Mouse (Mus musculus) C2C12 (cell line): ENCODE measurements at regions not wholly inside any gene's neighbourhood (a gene's known extent, or its start where the extent isn't known, plus 50 kb on each side); places are given as distances from the start of the nearest gene placed in this dataset.

Experiments
- H3K27me3 ChIP-seq: one replicate; pipeline ENCODE4 v1.6.1; 2011; ENCODE audit not compliant: control insufficient read depth, insufficient read depth, insufficient read length
- H3K36me3 ChIP-seq: one replicate; pipeline ENCODE4 v1.6.1; 2011; ENCODE audit not compliant: control insufficient read depth, insufficient read depth
- H3K4me3 ChIP-seq: one replicate; pipeline ENCODE4 v1.5.1; 2011; ENCODE audit warnings: mild to moderate bottlenecking, control low read depth; ENCODE audit not compliant: poor library complexity, insufficient read depth, severe bottlenecking
- H3K79me2 ChIP-seq: one replicate; pipeline ENCODE4 v1.6.1; 2011; ENCODE audit not compliant: control insufficient read depth, insufficient read depth
- H3K79me3 ChIP-seq: one replicate; pipeline ENCODE4 v1.6.1; 2011; ENCODE audit warnings: low read depth, control low read depth
- H3ac ChIP-seq: one replicate; pipeline ENCODE3; 2011; ENCODE audit warnings: low read depth; ENCODE audit not compliant: control insufficient read depth, insufficient read length
- CEBPB ChIP-seq: IDR thresholded peaks from one replicate; pipeline ENCODE4 v1.6.1; 2011; ENCODE audit warnings: low read depth, mild to moderate bottlenecking, control low read depth, moderate library complexity
- CTCF ChIP-seq: IDR thresholded peaks from one replicate; pipeline ENCODE4 v1.5.1; 2011; ENCODE audit not compliant: control insufficient read depth, insufficient read depth, insufficient read length
- FOSL1 ChIP-seq: IDR thresholded peaks from one replicate; pipeline ENCODE4 v1.8.0; 2011; ENCODE audit warnings: mild to moderate bottlenecking, low read length; ENCODE audit not compliant: poor library complexity, insufficient read depth, severe bottlenecking
- MAX ChIP-seq: IDR thresholded peaks from one replicate; pipeline ENCODE4 v1.6.1; 2011; ENCODE audit warnings: mild to moderate bottlenecking, control low read depth
- MYOD1 ChIP-seq: IDR thresholded peaks from one replicate; pipeline ENCODE4 v1.6.1; 2011; ENCODE audit warnings: low read depth; ENCODE audit not compliant: control insufficient read depth, insufficient read length
- MYOG ChIP-seq: IDR thresholded peaks from one replicate; pipeline ENCODE4 v1.6.1; 2011; ENCODE audit not compliant: control insufficient read depth, insufficient read length; ENCODE audit errors: extremely low read depth
- USF1 ChIP-seq: IDR thresholded peaks from one replicate; pipeline ENCODE4 v1.6.1; 2011; ENCODE audit warnings: low read depth, mild to moderate bottlenecking, control low read depth, moderate library complexity

DNA sequence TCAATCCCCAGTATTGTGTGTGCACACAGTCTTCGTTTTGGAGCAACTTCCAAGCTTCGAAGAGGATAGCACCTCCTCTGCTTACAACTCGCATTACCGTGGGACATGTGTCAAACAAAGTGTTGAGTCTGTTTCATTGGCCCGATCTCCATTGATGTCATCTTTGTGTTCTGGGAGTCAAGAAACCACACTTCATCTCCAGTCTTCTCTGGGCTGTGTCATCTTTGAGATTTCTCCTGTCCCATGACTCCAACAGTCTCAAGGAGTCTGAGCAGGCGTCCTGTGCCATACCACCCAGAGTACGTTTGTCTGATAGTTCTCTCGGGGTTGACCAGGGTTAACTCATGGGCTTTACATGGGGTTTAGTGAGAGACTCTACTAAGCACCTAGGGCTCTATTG is 67.8 kb upstream of the Cpsf6 start:
- H3K27me3 ChIP-seq = no peaks in the 10 kb centered on the region
- TF ChIP-seq MYOD1 (no peak), CEBPB (no peak), MAX (no peak), FOSL1 (no peak), CTCF (no peak), MYOG (no peak), USF1 (no peak)
- H3K79me2 ChIP-seq = no peaks in the 10 kb centered on the region
- H3K4me3 ChIP-seq = no peak overlapping the region
- no peak overlapping the region for H3ac ChIP-seq
- no peaks in the 10 kb centered on the region for H3K79me3 ChIP-seq
- no peaks in the 10 kb centered on the region for H3K36me3 ChIP-seq

GRCm38 (mm10) chr10:117447206-117447605 is 67.4 kb upstream of the Cpsf6 start:
- Histone ChIP-seq H3K79me2 (no peaks in the 10 kb centered on the region), H3K27me3 (no peaks in the 10 kb centered on the region)

DNA sequence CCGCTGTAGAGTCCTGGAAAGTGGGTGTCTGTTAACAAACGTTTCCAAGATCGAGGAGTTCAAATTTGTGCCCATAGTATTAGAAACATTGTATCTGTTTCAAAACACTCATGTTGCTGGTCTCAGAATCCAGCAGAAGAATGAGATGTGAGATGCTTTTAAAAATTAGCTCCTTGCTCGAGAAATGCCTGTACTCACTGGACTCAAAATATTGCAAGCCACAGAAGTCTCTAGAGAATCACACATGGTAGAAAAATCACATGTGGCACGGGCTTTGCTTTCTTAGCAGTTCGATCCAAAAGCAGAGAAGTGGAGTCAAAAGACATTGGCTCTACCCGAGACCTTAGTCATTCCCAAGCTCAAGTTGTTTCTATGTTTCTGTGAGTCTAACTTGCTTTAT is 67.0 kb upstream of the Cpsf6 start:
- H3K27me3 ChIP-seq = no peaks in the 10 kb centered on the region
- H3K79me2 ChIP-seq = no peaks in the 10 kb centered on the region
- no peaks in the 10 kb centered on the region for H3K79me3 ChIP-seq
- no peaks in the 10 kb centered on the region for H3K36me3 ChIP-seq
- H3ac ChIP-seq = no peak overlapping the region
- no peak for TF ChIP-seq USF1
- no peak overlapping the region for H3K4me3 ChIP-seq

More at GRCm38 (mm10) chr10:117447206-117447605, 67.4 kb upstream of the Cpsf6 start:
- no peak overlapping the region for H3ac ChIP-seq
- TF ChIP-seq CEBPB (no peak), CTCF (no peak), MAX (no peak), MYOD1 (no peak), MYOG (no peak), USF1 (no peak), FOSL1 (no peak)
- no peak overlapping the region for H3K4me3 ChIP-seq
- H3K79me3 ChIP-seq = no peaks in the 10 kb centered on the region
- H3K36me3 ChIP-seq = no peaks in the 10 kb centered on the region

GRCm38 (mm10) chr10:117445801-117446490 is 66.1 kb upstream of the Cpsf6 start:
- no peaks in the 10 kb centered on the region for H3K79me2 ChIP-seq
- no peak overlapping the region for H3K4me3 ChIP-seq
- TF ChIP-seq MAX = no peak
- no peak for TF ChIP-seq USF1
- TF ChIP-seq CEBPB = no peak
- no peak for TF ChIP-seq MYOG
- TF ChIP-seq FOSL1 = no peak
- no peak for TF ChIP-seq CTCF
- no peak for TF ChIP-seq MYOD1
- H3K79me3 ChIP-seq = no peaks in the 10 kb centered on the region
- H3K36me3 ChIP-seq = no peaks in the 10 kb centered on the region
- no peak overlapping the region for H3ac ChIP-seq
- no peaks in the 10 kb centered on the region for H3K27me3 ChIP-seq

- no peaks in the 10 kb centered on the region for H3K36me3 ChIP-seq
- H3ac ChIP-seq = no peak overlapping the region
- no peaks in the 10 kb centered on the region for H3K27me3 ChIP-seq
- no peak overlapping the region for H3K4me3 ChIP-seq
- H3K79me3 ChIP-seq = no peaks in the 10 kb centered on the region
- TF ChIP-seq MAX (no peak), FOSL1 (no peak), USF1 (no peak), MYOG (no peak), CTCF (no peak), CEBPB (no peak), MYOD1 (no peak)
- no peaks in the 10 kb centered on the region for H3K79me2 ChIP-seq
These were observed 65.5 kb upstream of the Cpsf6 start for GRCm38 (mm10) chr10:117445181-117445790.

- H3K79me3 ChIP-seq = no peaks in the 10 kb centered on the region
- H3K27me3 ChIP-seq = no peaks in the 10 kb centered on the region
- H3K36me3 ChIP-seq = no peaks in the 10 kb centered on the region
- no peaks in the 10 kb centered on the region for H3K79me2 ChIP-seq
- TF ChIP-seq MYOD1 (no peak), CEBPB (no peak), USF1 (no peak), CTCF (no peak), FOSL1 (no peak), MAX (no peak), MYOG (no peak)
- H3K4me3 ChIP-seq = no peak overlapping the region
- no peak overlapping the region for H3ac ChIP-seq
These were observed 64.9 kb upstream of the Cpsf6 start for GRCm38 (mm10) chr10:117444761-117445160.
